Mouse (Mus musculus) E14TG2a.4 (cell line): ENCODE measurements around the gene Pxn.

Source experiments
- H3K27me3 ChIP-seq: 2 replicates; pipeline ENCODE4 v1.6.1; 2014; ENCODE audit warnings: low read length, control low read depth; ENCODE audit not compliant: insufficient read depth
- H3K36me3 ChIP-seq: 2 replicates; pipeline ENCODE4 v1.6.1; 2014; ENCODE audit warnings: low read length, control low read depth; ENCODE audit not compliant: insufficient read depth
- H3K4me1 ChIP-seq: replicated peaks from 2 replicates; pipeline ENCODE4 v1.6.1; 2014; ENCODE audit warnings: low read depth, low read length, control low read depth
- H3K4me3 ChIP-seq: replicated peaks from 2 replicates; pipeline ENCODE4 v1.5.1; 2014; ENCODE audit warnings: mild to moderate bottlenecking, low read length
- H3K9me3 ChIP-seq: 2 replicates; pipeline ENCODE4 v1.6.1; 2014; ENCODE audit warnings: low read length, control low read depth
- CTCF ChIP-seq: conservative IDR thresholded peaks from 2 replicates; pipeline ENCODE4 v1.5.1; 2014; ENCODE audit warnings: low read length
- NANOG ChIP-seq: IDR thresholded peaks from 2 replicates; pipeline ENCODE4 v1.6.1; 2014; ENCODE audit warnings: borderline replicate concordance, low read length, mixed read lengths
- POU5F1 ChIP-seq: IDR thresholded peaks from 2 replicates; pipeline ENCODE4 v1.6.1; 2014; ENCODE audit warnings: low read length, borderline replicate concordance

Gene Pxn

DNA sequence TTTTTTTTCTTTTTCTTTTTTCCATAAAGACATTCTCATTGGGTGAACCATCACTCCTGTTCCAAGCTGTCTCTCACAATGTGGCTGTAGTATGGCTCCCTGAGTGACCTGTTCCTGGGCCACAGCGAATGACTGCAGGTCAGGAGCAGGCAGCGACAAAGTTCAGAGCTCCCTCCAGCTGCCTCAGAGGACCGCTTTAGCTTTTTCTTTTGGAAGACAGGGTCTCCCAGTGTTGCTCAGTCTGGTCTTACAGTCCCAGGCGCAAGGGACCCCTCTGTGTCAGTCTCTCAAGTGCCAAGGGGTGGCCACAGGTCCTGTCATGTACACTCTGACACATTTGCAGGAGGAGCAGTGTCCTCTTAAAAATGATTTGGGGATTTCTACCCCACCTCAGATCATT lies 16.1 kb downstream of the Pxn start:
- Histone ChIP-seq H3K36me3 (peaks cover 2% of the 10 kb centered on the region; the same call in 1 of the 2 replicates), H3K27me3 (no peaks in the 10 kb centered on the region), H3K4me1 (peaks cover 76% of the 10 kb centered on the region), H3K9me3 (no peaks in the 10 kb centered on the region), H3K4me3 (peak overlapping the region; percentile 2; the same call in 1 of the 2 replicates)
- no peak for TF ChIP-seq NANOG
- no peak for TF ChIP-seq CTCF
- no peak for TF ChIP-seq POU5F1

DNA sequence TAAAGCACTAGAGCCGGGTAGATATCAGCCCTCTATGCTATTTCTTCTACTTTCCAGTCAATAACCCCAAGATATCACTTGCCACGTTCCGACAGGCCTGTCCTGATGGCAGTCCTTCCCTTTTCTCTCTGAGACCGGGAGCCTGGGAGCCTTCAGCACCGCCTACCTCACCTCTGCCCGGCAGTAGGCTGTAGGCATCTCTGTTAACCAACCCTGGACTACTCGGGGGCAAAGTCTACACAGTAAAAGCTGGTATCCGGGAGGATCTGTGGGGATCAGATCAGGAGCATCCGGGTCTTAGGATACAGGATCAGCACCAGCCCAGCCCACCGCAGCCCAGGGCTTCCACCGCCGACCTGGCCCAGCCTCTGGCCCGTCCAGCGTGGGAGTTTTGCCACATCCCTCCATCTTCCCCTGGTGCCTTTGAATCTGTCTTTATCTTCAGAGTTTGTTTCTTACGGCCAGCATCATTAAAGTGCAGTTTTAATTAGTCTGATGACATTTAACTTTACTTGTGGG lies 16.6 kb downstream of the Pxn start:
- Histone ChIP-seq H3K27me3 (no peaks in the 10 kb centered on the region), H3K36me3 (peaks cover 2% of the 10 kb centered on the region; the same call in 1 of the 2 replicates), H3K9me3 (no peaks in the 10 kb centered on the region), H3K4me3 (peak overlapping the region; percentile 2; the same call in 1 of the 2 replicates), H3K4me1 (peaks cover 79% of the 10 kb centered on the region)
- no peak for TF ChIP-seq CTCF
- no peak for TF ChIP-seq POU5F1
- no peak for TF ChIP-seq NANOG

GRCm38 (mm10) chr5:115523971-115524370 lies 17.5 kb downstream of the Pxn start:
- H3K27me3 ChIP-seq: no peaks in the 10 kb centered on the region
- peak overlapping the region; percentile 60 for H3K4me3 ChIP-seq

DNA sequence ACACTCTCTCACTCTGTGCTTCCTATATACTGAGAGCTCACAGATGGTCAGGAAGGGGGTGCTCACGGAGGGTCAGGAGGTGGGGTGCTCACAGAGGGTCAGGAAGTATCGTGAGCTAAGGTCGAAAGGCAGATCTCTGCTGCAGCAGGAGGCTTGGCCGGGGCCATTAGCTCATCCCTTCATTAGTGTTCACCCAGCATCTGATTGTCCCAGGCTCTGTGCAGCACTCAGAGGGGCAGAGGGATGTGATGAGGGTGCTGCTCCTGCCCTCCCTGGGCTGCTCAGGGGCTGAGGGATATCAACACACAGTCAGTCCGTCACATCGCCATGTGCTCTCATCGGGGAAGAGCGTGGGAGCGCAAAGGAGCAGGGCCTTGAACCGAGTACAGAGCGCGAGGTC lies 18.0 kb downstream of the Pxn start:
- peak overlapping the region; percentile 60 for H3K4me3 ChIP-seq
- H3K36me3 ChIP-seq: 0 out of 2 replicates have a peak, but pooled peaks cover 2% of the 10 kb centered on the region
- peaks cover 90% of the 10 kb centered on the region for H3K4me1 ChIP-seq
- TF ChIP-seq CTCF: no peak; the same call in 1 of the 2 replicates
- TF ChIP-seq NANOG: no peak
- no peak for TF ChIP-seq POU5F1
- no peaks in the 10 kb centered on the region for H3K9me3 ChIP-seq
- H3K27me3 ChIP-seq: no peaks in the 10 kb centered on the region

More at GRCm38 (mm10) chr5:115523971-115524370, 17.5 kb downstream of the Pxn start:
- TF ChIP-seq NANOG (no peak), CTCF (no peak; the same call in 1 of the 2 replicates), POU5F1 (no peak)
- Histone ChIP-seq H3K9me3 (no peaks in the 10 kb centered on the region), H3K4me1 (peaks cover 85% of the 10 kb centered on the region), H3K36me3 (peaks cover 2% of the 10 kb centered on the region; the same call in 1 of the 2 replicates)

DNA sequence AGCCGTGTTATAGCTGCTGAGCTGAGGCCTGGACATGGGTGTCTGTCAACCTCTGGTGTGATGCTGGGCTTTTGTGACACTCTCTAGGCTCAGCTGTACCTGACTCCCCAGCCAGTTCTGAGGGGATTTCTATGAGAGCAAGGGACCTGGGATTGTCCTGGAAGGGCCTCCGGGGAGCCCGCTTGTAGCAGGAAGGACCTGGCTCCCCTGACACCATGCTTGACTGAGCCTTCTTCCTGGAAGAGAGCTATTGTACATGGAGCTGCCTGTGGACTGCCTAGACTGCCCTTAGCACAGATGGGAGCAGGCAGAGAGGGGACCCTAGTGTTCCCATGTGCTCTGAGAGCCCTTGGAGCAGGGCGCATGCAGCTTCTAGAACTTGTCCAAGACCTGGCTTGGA lies 18.9 kb downstream of the Pxn start:
- H3K36me3 ChIP-seq: 0 out of 2 replicates have a peak, but pooled peaks cover 2% of the 10 kb centered on the region
- peaks cover 93% of the 10 kb centered on the region for H3K4me1 ChIP-seq
- no peaks in the 10 kb centered on the region for H3K27me3 ChIP-seq
- no peak for TF ChIP-seq CTCF
- no peak for TF ChIP-seq NANOG
- no peak for TF ChIP-seq POU5F1
- no peaks in the 10 kb centered on the region for H3K9me3 ChIP-seq
- H3K4me3 ChIP-seq: no peak overlapping the region

- H3K27me3 ChIP-seq: no peaks in the 10 kb centered on the region
- TF ChIP-seq NANOG: no peak
- TF ChIP-seq POU5F1: no peak
- no peak for TF ChIP-seq CTCF
- H3K4me3 ChIP-seq: peak overlapping the region; percentile 41
Measured at GRCm38 (mm10) chr5:115525943-115526342, 19.5 kb downstream of the Pxn start.

GRCm38 (mm10) chr5:115526456-115527202 lies 20.2 kb downstream of the Pxn start:
- TF ChIP-seq POU5F1 (no peak), NANOG (no peak), CTCF (no peak)
- peak overlapping the region; percentile 41; the same call in 1 of the 2 replicates for H3K4me3 ChIP-seq
- H3K9me3 ChIP-seq: no peaks in the 10 kb centered on the region
- 0 out of 2 replicates have a peak, but pooled peaks cover 2% of the 10 kb centered on the region for H3K36me3 ChIP-seq
- peaks cover 94% of the 10 kb centered on the region for H3K4me1 ChIP-seq
- H3K27me3 ChIP-seq: no peaks in the 10 kb centered on the region

More at GRCm38 (mm10) chr5:115525943-115526342, 19.5 kb downstream of the Pxn start:
- peaks cover 93% of the 10 kb centered on the region for H3K4me1 ChIP-seq
- 0 out of 2 replicates have a peak, but pooled peaks cover 2% of the 10 kb centered on the region for H3K36me3 ChIP-seq
- no peaks in the 10 kb centered on the region for H3K9me3 ChIP-seq

DNA sequence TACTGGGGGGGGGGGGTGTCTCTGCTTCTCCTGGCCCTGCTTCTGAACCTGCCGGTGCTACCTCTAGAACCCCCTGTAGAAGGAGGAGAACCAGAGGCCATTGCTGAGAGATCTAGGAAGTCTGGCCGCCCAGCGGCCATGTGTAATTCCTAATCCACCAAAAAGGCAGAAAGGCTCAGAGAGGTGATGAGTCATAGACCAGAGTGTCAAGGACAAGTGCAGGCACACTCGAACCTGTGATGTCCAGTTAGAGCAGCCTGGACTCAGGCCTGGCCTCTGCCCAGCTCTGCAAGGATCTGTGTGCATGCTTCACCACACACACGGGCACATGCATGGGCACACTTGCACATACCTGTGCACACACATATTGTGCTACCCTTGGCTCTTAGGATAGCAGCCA lies 21.7 kb downstream of the Pxn start:
- Histone ChIP-seq H3K4me3 (no peak overlapping the region), H3K9me3 (no peaks in the 10 kb centered on the region), H3K36me3 (0 out of 2 replicates have a peak, but pooled peaks cover 2% of the 10 kb centered on the region), H3K4me1 (peaks cover 94% of the 10 kb centered on the region), H3K27me3 (no peaks in the 10 kb centered on the region)
- TF ChIP-seq CTCF (no peak), POU5F1 (no peak), NANOG (no peak)
